In the genomic region with DNA sequence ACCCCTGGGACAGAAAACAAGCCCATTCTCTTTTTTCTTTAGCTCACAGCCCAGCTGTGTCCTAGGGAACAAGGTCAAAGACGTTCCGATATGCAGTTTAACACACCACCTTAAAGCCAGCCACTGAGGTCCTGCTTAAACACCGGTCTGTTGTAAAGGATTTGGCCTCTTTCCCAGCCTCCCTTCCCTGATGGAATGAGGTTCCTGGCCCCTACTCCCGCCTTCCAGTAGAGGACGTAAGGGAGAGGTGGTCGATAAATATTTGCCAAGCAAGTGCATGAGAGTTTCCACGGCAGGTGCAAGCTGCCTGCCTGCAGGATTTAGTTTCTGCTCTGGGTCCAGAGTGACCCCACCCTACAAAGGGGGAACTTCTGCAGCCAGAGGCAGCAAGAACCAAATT, we compare ENCODE assay signal across 23 mouse cellular contexts. TPM values are rescaled to one million over a fixed set of nuclear protein-coding genes. Genes with fewer than 3 reads are reported as not detected.
DNase-seq lines count a peak whose midpoint lies in the region; ATAC-seq lines count a peak whose summit lies in the region.
"Had no signal": no experiment of that assay in that cellular context is flagged by ENCODE, and none has a peak within 500 bp of the region (broad histone marks: within the 10 kb centered on the region; RNA-seq: fewer than 3 reads in every experiment).

No protein-coding gene starts in this region.

- H3K27me3 ChIP-seq in heart, embryonic 13.5 days (replicated peaks), result peaks cover 32% of the 10 kb centered on the region
- peaks cover 51% of the 10 kb centered on the region for H3K27me3 ChIP-seq in midbrain, embryonic 12.5 days
- peaks cover 9% of the 10 kb centered on the region for H3K27me3 ChIP-seq in midbrain, embryonic 11.5 days (ENCODE audit: control insufficient read depth, insufficient read depth, low read length)
- H3K27me3 ChIP-seq in midbrain, embryonic 14.5 days (ENCODE audit: control insufficient read depth, insufficient read depth, low read length), result 0 out of 2 replicates have a peak, but pooled peaks cover 3% of the 10 kb centered on the region
- peaks cover 9% of the 10 kb centered on the region for H3K27me3 ChIP-seq in stomach, embryonic 16.5 days (ENCODE audit: control insufficient read depth, insufficient read depth, low read length)

- WGBS in heart, embryonic 13.5 days, result 36% methylated on average over 7 of the region's 7 CpGs
- 65% methylated on average over 7 of the region's 7 CpGs for WGBS in midbrain, embryonic 12.5 days
- 64% methylated on average over 7 of the region's 7 CpGs for WGBS in midbrain, embryonic 11.5 days
- 54% methylated on average over 7 of the region's 7 CpGs for WGBS in midbrain, embryonic 14.5 days
- 24% methylated on average over 7 of the region's 7 CpGs for WGBS in stomach, embryonic 16.5 days

- ATAC-seq in heart, embryonic 13.5 days (ENCODE audit: extremely low read depth, insufficient number of reproducible peaks, low FRiP score, low TSS enrichment), result no peak
- ATAC-seq in midbrain, embryonic 12.5 days (ENCODE audit: low FRiP score, low read depth), result no peak
- ATAC-seq in midbrain, embryonic 11.5 days (ENCODE audit: low FRiP score), result no peak
- ATAC-seq in midbrain, embryonic 14.5 days (ENCODE audit: low FRiP score, low TSS enrichment), result no peak
- ATAC-seq in stomach, embryonic 16.5 days (ENCODE audit: insufficient read depth, low FRiP score), result 0 out of 2 replicates have a peak, but pooled peaks have one; percentile 43
- ATAC-seq: activated CD4-positive, CD25-positive, alpha-beta regulatory T cell, adult 4 months; Patski had no signal

- no peaks in the 10 kb centered on the region for H3K9me3 ChIP-seq in heart, embryonic 13.5 days
- H3K9me3 ChIP-seq in midbrain, embryonic 12.5 days, result no peaks in the 10 kb centered on the region
- H3K9me3 ChIP-seq in midbrain, embryonic 11.5 days (ENCODE audit: control insufficient read depth, low read length), result no peaks in the 10 kb centered on the region
- no peaks in the 10 kb centered on the region for H3K9me3 ChIP-seq in midbrain, embryonic 14.5 days (ENCODE audit: control insufficient read depth, low read length)
- H3K9me3 ChIP-seq in stomach, embryonic 16.5 days (replicated peaks; ENCODE audit: control insufficient read depth, low read length), result no peaks in the 10 kb centered on the region
- H3K9me3 ChIP-seq: embryonic facial prominence, embryonic 13.5 days; heart, embryonic 12.5 days; liver, embryonic 15.5 days had no signal

- H3K4me3 ChIP-seq in heart, embryonic 13.5 days, result no peak overlapping the region
- no peak overlapping the region for H3K4me3 ChIP-seq in midbrain, embryonic 12.5 days
- no peak overlapping the region for H3K4me3 ChIP-seq in midbrain, embryonic 11.5 days (ENCODE audit: low read depth, low read length)
- H3K4me3 ChIP-seq in midbrain, embryonic 14.5 days (replicated peaks; ENCODE audit: low read depth, low read length), result no peak overlapping the region
- H3K4me3 ChIP-seq in stomach, embryonic 16.5 days (replicated peaks; ENCODE audit: low read length), result no peak overlapping the region
- H3K4me3 ChIP-seq: embryonic facial prominence, embryonic 13.5 days; heart, embryonic 12.5 days; liver, embryonic 15.5 days had no signal

- H3K27ac ChIP-seq in heart, embryonic 13.5 days (replicated peaks), result peak overlapping the region; percentile 46; the same call in 1 of the 2 replicates
- H3K27ac ChIP-seq in midbrain, embryonic 12.5 days (replicated peaks), result no peak overlapping the region
- H3K27ac ChIP-seq in midbrain, embryonic 11.5 days (ENCODE audit: low read depth, low read length), result no peak overlapping the region
- H3K27ac ChIP-seq in midbrain, embryonic 14.5 days (replicated peaks; ENCODE audit: low read depth, low read length), result no peak overlapping the region
- no peak overlapping the region for H3K27ac ChIP-seq in stomach, embryonic 16.5 days (ENCODE audit: low read length)
- H3K27ac ChIP-seq: embryonic facial prominence, embryonic 13.5 days; kidney, postnatal 0 days; liver, embryonic 15.5 days; macrophage had no signal

- H3K4me1 ChIP-seq in heart, embryonic 13.5 days, result peaks cover 42% of the 10 kb centered on the region
- H3K4me1 ChIP-seq in midbrain, embryonic 12.5 days, result peaks cover 33% of the 10 kb centered on the region
- peaks cover 22% of the 10 kb centered on the region for H3K4me1 ChIP-seq in midbrain, embryonic 11.5 days (ENCODE audit: control insufficient read depth, insufficient read depth, low read length)
- peaks cover 47% of the 10 kb centered on the region for H3K4me1 ChIP-seq in midbrain, embryonic 14.5 days (ENCODE audit: control insufficient read depth, insufficient read depth, low read length)
- peaks cover 22% of the 10 kb centered on the region for H3K4me1 ChIP-seq in stomach, embryonic 16.5 days (ENCODE audit: control insufficient read depth, insufficient read depth, low read length)
- H3K4me1 ChIP-seq: liver, embryonic 15.5 days had no signal

- no peaks in the 10 kb centered on the region for H3K36me3 ChIP-seq in heart, embryonic 13.5 days
- no peaks in the 10 kb centered on the region for H3K36me3 ChIP-seq in midbrain, embryonic 12.5 days
- no peaks in the 10 kb centered on the region for H3K36me3 ChIP-seq in midbrain, embryonic 11.5 days (ENCODE audit: control insufficient read depth, insufficient read depth, low read length)
- H3K36me3 ChIP-seq in midbrain, embryonic 14.5 days (ENCODE audit: control insufficient read depth, insufficient read depth, low read length), result no peaks in the 10 kb centered on the region
- no peaks in the 10 kb centered on the region for H3K36me3 ChIP-seq in stomach, embryonic 16.5 days (ENCODE audit: control insufficient read depth, insufficient read depth, low read length)
- H3K36me3 ChIP-seq: embryonic facial prominence, embryonic 13.5 days; heart, embryonic 12.5 days; liver, embryonic 15.5 days had no signal

- DNase-seq in heart, adult 8-10 months (ENCODE audit: low spot score), result no peak
- DNase-seq in midbrain, embryonic 11.5 days (ENCODE audit: low spot score, missing footprints), result no peak
- no peak for DNase-seq in midbrain, embryonic 14.5 days
- no peak for DNase-seq in gastrocnemius, postnatal 25 days
- DNase-seq in urinary bladder, adult 18-20 months (ENCODE audit: low spot score in 2 of 2), result no peak
- DNase-seq: adrenal gland, postnatal 14 days; B cell, adult 2 months; cerebellum, adult 18-20 months; gastrocnemius, postnatal 36 days; heart, postnatal 4 days; kidney, adult 11 months; left cerebral cortex, postnatal 4 days had no signal

- H3K4me2 ChIP-seq in heart, embryonic 13.5 days, result no peak overlapping the region
- peak overlapping the region; percentile 9; the same call in 1 of the 2 replicates for H3K4me2 ChIP-seq in midbrain, embryonic 12.5 days (replicated peaks)
- no peak overlapping the region for H3K4me2 ChIP-seq in midbrain, embryonic 11.5 days
- H3K4me2 ChIP-seq in midbrain, embryonic 14.5 days (ENCODE audit: low read length), result peak overlapping the region; percentile 23
- no peak overlapping the region for H3K4me2 ChIP-seq in stomach, embryonic 16.5 days (ENCODE audit: low read depth, low read length)
- H3K4me2 ChIP-seq: embryonic facial prominence, embryonic 13.5 days; heart, embryonic 12.5 days; liver, embryonic 15.5 days had no signal

- no peak overlapping the region for H3K9ac ChIP-seq in heart, embryonic 13.5 days
- no peak overlapping the region for H3K9ac ChIP-seq in midbrain, embryonic 12.5 days (replicated peaks)
- H3K9ac ChIP-seq in midbrain, embryonic 11.5 days (ENCODE audit: low read length), result no peak overlapping the region
- H3K9ac ChIP-seq in midbrain, embryonic 14.5 days (replicated peaks; ENCODE audit: low read length), result 0 out of 2 replicates have a peak overlapping the region, but pooled peaks have one; percentile 12
- no peak overlapping the region for H3K9ac ChIP-seq in stomach, embryonic 16.5 days (ENCODE audit: low read length)
- H3K9ac ChIP-seq: embryonic facial prominence, embryonic 13.5 days; heart, embryonic 12.5 days; liver, embryonic 15.5 days had no signal

RNA-seq across cellular contexts. Expression of gene Sdk2, which starts 4.9 kb away (rescaled TPM):
- 1.9 and 2.5 TPM in 2 replicates for polyA plus RNA-seq in heart, embryonic 13.5 days (2015; fragmentation: Nextera tagmentation; extraction: Ambion mirVana)
- 1 to 10 TPM in 2 of 4 experiments, under 1 TPM in 2; 0.65 to 2.1 (median 1.3) TPM for total RNA-seq in heart, adult 8-10 months (2022)
- polyA plus RNA-seq in midbrain, embryonic 12.5 days (2016; fragmentation: Nextera tagmentation; extraction: Ambion mirVana), result 7.1 and 7.2 TPM in 2 replicates
- polyA plus RNA-seq in midbrain, embryonic 11.5 days (2014; fragmentation: Nextera tagmentation; extraction: Ambion mirVana), result 2.6 and 3.0 TPM in 2 replicates
- polyA plus RNA-seq in midbrain, embryonic 14.5 days (2014; fragmentation: Nextera tagmentation; extraction: Ambion mirVana), result 3.5 and 5.3 TPM in 2 replicates
- 2.0 and 2.5 TPM in 2 replicates for polyA plus RNA-seq in stomach, embryonic 16.5 days (2015; fragmentation: Nextera tagmentation; extraction: Ambion mirVana)
- 1 to 10 TPM in 1 of 2 experiments, under 1 TPM in 1; 0.75 to 1.4 TPM for total RNA-seq in gastrocnemius, postnatal 25 days (2021)
- total RNA-seq: common myeloid progenitor, adult 5-6 weeks had no signal
- polyA plus RNA-seq: activated CD4-positive, CD25-positive, alpha-beta regulatory T cell, adult 4 months; Patski had no signal

Comparison
In these comparisons a context has a peak if more than half of its experiments do, and no peak if none do; other contexts are left out.
1. H3K4me2 ChIP-seq: peak in midbrain, embryonic 12.5 days (single experiment) and midbrain, embryonic 14.5 days (single experiment); none in heart, embryonic 13.5 days (single experiment), midbrain, embryonic 11.5 days (single experiment) and stomach, embryonic 16.5 days (single experiment).